Mouse (Mus musculus) heart, postnatal 0 days (tissue): ENCODE measurements at regions not wholly inside any gene's neighbourhood (a gene's known extent, or its start where the extent isn't known, plus 50 kb on each side); places are given as distances from the start of the nearest gene placed in this dataset.

Experiments used
- ATAC-seq: fragments of 200-750 bp; cut with Nextera tagmentation; 2 replicates; pipeline ENCODE4 v1.8.0; 2017; ENCODE audit warnings: low read depth, moderate number of reproducible peaks, moderate library complexity; ENCODE audit not compliant: insufficient read depth
- DNase-seq: peaks from one replicate; pipeline ENCODE4 v3.0.0-alpha.2; 2016; ENCODE audit warnings: low spot score
- H3K27ac ChIP-seq: fragments of 300-500 bp; sonication (generic); 2 replicates; pipeline ENCODE4 v1.5.1; 2014; ENCODE audit warnings: low read depth, mild to moderate bottlenecking
- H3K27me3 ChIP-seq: fragments of 300-500 bp; sonication (generic); 2 replicates; pipeline ENCODE4 v1.6.1; 2014; ENCODE audit warnings: low read length, mixed read lengths; ENCODE audit not compliant: control insufficient read depth, insufficient read depth
- H3K36me3 ChIP-seq: fragments of 300-500 bp; sonication (generic); replicated peaks from 2 replicates; pipeline ENCODE4 v1.6.1; 2014; ENCODE audit warnings: low read length, mixed read lengths; ENCODE audit not compliant: control insufficient read depth, insufficient read depth
- H3K4me1 ChIP-seq: fragments of 300-500 bp; sonication (generic); 2 replicates; pipeline ENCODE4 v1.6.1; 2014; ENCODE audit warnings: antibody characterized with exemption; ENCODE audit not compliant: control insufficient read depth, insufficient read depth
- H3K4me2 ChIP-seq: fragments of 300-500 bp; sonication (generic); 2 replicates; pipeline ENCODE4 v1.6.1; 2014; ENCODE audit warnings: low read depth, mild to moderate bottlenecking, low read length, moderate library complexity
- H3K4me3 ChIP-seq: fragments of 300-500 bp; sonication (generic); 2 replicates; pipeline ENCODE4 v1.5.1; 2014; ENCODE audit warnings: low read depth, low read length
- H3K9ac ChIP-seq: fragments of 300-500 bp; sonication (generic); replicated peaks from 2 replicates; pipeline ENCODE4 v1.6.1; 2014; ENCODE audit warnings: low read depth, low read length, mixed read lengths
- H3K9me3 ChIP-seq: fragments of 300-500 bp; sonication (generic); replicated peaks from 2 replicates; pipeline ENCODE4 v1.6.1; 2016; ENCODE audit warnings: low read length; ENCODE audit not compliant: control insufficient read depth
- CTCF ChIP-seq: IDR thresholded peaks from 2 replicates; pipeline ENCODE4 v1.5.1; 2016; ENCODE audit warnings: antibody characterized with exemption, control low read depth, low read depth
- EP300 ChIP-seq: IDR thresholded peaks from 2 replicates; pipeline ENCODE4 v1.6.1; 2016; ENCODE audit warnings: antibody characterized with exemption, low read depth
- WGBS: fragments of 180-500 bp; shearing (Covaris S2); extraction: QIAGEN DNeasy Blood & Tissue Kit; methylation state at CpG from one replicate; pipeline ENCODE4 v1.1.7; 2014; 5-methylcytosine and 5-hydroxymethylcytosine counted together

- no peak overlapping the region for H3K4me3 ChIP-seq
- H3K27me3 ChIP-seq = no peaks in the 10 kb centered on the region
- no peak overlapping the region for H3K9ac ChIP-seq
- no peaks in the 10 kb centered on the region for H3K36me3 ChIP-seq
- DNase-seq = no peak
- H3K27ac ChIP-seq = no peak overlapping the region
- TF ChIP-seq EP300 (no peak), CTCF (no peak)
- WGBS = 45% methylated on average over 1 of the region's 1 CpGs
- H3K4me1 ChIP-seq = no peaks in the 10 kb centered on the region
- no peaks in the 10 kb centered on the region for H3K9me3 ChIP-seq
- ATAC-seq = no peak
- no peak overlapping the region for H3K4me2 ChIP-seq
These were observed 537.3 kb downstream of the Olfm4 start for GRCm38 (mm10) chr14:80521216-80521615.

DNA sequence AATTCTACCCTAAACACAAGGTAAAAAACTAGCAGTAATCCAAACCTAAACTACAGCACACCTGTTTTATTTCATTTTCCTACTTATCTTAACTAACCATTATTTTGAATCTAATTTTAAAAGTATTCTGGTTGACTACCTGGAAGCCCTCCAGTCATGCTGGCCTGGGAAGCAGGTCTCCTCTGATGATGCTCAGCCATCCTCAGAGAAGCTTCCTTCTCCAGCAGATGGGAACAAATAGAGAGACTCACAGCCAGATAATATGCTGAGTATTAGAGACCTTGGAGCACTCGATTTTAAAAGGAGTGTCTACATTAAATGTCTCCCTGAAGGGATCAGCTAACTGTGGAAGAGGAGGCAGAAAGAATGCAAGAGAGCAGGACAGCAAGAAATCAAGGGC lies 537.8 kb downstream of the Olfm4 start:
- Histone ChIP-seq H3K4me2 (no peak overlapping the region), H3K27ac (no peak overlapping the region), H3K9ac (no peak overlapping the region), H3K4me3 (no peak overlapping the region), H3K36me3 (no peaks in the 10 kb centered on the region), H3K27me3 (no peaks in the 10 kb centered on the region), H3K4me1 (no peaks in the 10 kb centered on the region), H3K9me3 (no peaks in the 10 kb centered on the region)
- TF ChIP-seq CTCF = no peak
- no peak for TF ChIP-seq EP300
- ATAC-seq (no peak), DNase-seq (no peak)
- 50% methylated on average over 1 of the region's 1 CpGs for WGBS

- no peaks in the 10 kb centered on the region for H3K4me1 ChIP-seq
- H3K27ac ChIP-seq = no peak overlapping the region
- no peak overlapping the region for H3K4me2 ChIP-seq
- 69% methylated on average over 3 of the region's 3 CpGs for WGBS
- H3K9me3 ChIP-seq = no peaks in the 10 kb centered on the region
- H3K9ac ChIP-seq = no peak overlapping the region
- no peak for TF ChIP-seq EP300
- TF ChIP-seq CTCF = no peak
- no peaks in the 10 kb centered on the region for H3K36me3 ChIP-seq
- H3K4me3 ChIP-seq = no peak overlapping the region
- H3K27me3 ChIP-seq = no peaks in the 10 kb centered on the region
- no peak for ATAC-seq
- no peak for DNase-seq
These were observed 538.7 kb downstream of the Olfm4 start for GRCm38 (mm10) chr14:80522536-80522935.

DNA sequence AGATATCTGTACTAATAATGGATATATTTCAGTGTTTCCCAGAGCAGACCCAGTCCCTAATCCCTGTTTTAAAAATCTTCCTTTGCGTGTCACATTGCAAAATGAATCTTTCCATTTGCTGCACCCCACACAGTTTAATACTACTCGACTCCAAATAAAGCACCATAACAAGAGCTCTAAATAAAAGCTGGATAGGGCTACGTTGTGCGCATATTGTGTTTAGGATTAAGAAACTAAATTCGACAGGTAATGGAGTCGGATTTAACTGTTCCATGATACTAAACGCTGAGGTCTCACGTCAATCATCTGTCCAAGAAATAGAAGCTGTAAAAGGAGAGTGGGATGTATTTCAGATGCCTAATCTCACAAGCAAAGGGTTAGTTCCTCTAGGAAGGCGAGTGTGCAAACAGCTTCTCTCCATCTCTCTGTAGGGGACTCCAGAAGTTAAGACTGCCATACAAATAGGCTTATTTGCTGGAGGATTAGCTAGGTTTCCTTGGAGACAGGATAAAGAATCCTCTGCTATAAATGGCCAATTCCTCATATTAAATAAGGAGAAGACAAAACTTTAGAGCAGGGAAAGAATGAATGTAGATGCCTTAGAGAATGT lies 544.6 kb downstream of the Olfm4 start:
- no peak overlapping the region for H3K4me2 ChIP-seq
- no peak overlapping the region for H3K4me3 ChIP-seq
- no peaks in the 10 kb centered on the region for H3K9me3 ChIP-seq
- DNase-seq (no peak), ATAC-seq (no peak)
- no peaks in the 10 kb centered on the region for H3K4me1 ChIP-seq
- TF ChIP-seq CTCF = no peak
- TF ChIP-seq EP300 = no peak
- WGBS = 69% methylated on average over 9 of the region's 9 CpGs
- H3K36me3 ChIP-seq = no peaks in the 10 kb centered on the region
- H3K27ac ChIP-seq = no peak overlapping the region
- H3K27me3 ChIP-seq = no peaks in the 10 kb centered on the region
- no peak overlapping the region for H3K9ac ChIP-seq

- no peak for DNase-seq
- Histone ChIP-seq H3K4me3 (no peak overlapping the region), H3K9me3 (no peaks in the 10 kb centered on the region), H3K4me1 (no peaks in the 10 kb centered on the region), H3K9ac (no peak overlapping the region), H3K36me3 (no peaks in the 10 kb centered on the region), H3K4me2 (no peak overlapping the region), H3K27ac (no peak overlapping the region), H3K27me3 (no peaks in the 10 kb centered on the region)
- WGBS = 55% methylated on average over 7 of the region's 7 CpGs
- no peak for TF ChIP-seq EP300
- TF ChIP-seq CTCF = no peak
- no peak for ATAC-seq
These were observed 552.3 kb downstream of the Olfm4 start for GRCm38 (mm10) chr14:80536044-80536745.

DNA sequence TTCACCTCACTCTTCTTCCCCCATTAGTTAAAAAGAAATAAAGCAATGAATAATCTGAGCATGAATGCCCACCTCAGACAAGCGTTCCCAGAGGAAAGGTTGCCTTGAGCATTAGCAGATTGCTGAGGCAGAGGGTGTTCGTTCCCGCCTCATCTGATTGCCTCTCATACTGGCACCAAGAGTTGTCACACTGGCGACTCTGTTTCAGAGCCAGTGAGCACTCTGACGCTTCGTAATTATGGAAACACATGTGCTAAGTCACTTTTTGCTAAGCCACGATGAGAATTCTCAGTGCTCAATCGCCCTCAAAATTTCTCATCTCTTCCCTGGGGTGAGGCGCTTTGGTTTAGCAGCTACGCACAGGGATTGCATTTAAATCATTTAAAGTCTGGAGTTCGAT lies 576.1 kb downstream of the Olfm4 start:
- Histone ChIP-seq H3K27ac (no peak overlapping the region), H3K36me3 (no peaks in the 10 kb centered on the region), H3K4me1 (no peaks in the 10 kb centered on the region), H3K4me2 (no peak overlapping the region), H3K4me3 (no peak overlapping the region), H3K9me3 (no peaks in the 10 kb centered on the region), H3K9ac (no peak overlapping the region), H3K27me3 (no peaks in the 10 kb centered on the region)
- WGBS = 70% methylated on average over 11 of the region's 11 CpGs
- ATAC-seq = no peak
- no peak for DNase-seq
- TF ChIP-seq CTCF (no peak), EP300 (no peak)
